Mouse (Mus musculus): ENCODE measurements around the gene Megf11. TPM values are rescaled to one million over a fixed set of nuclear protein-coding genes. Genes with fewer than 3 reads are reported as not detected.
"Not testable (repeated sequence)": the region's sequence is repeated elsewhere in the genome, so short reads cannot be mapped to it uniquely, and the experiment has no call there.

Gene Megf11
- total RNA-seq, 2 experiments from 2014 or later, result 14.1 to 18.5 TPM

DNA sequence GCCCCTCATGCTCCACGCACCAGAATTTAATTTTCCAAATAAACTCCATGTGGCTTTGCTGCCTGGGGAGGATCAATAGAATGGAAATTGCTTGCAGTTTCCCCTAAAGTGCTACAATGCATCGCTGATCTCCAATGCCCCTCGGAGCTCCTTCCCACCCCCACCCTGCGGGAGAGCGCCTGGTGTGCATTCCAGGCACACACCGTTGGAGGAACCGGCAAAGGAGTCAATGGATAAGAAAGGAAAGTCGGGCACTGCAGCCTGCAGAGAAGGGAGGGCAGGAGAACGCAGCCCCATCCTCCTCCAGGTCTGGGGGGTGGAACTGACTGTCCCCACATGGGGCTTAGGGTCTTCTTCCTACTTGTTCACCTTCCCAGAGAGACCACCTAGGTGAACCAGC is 70.5 kb downstream of the Megf11 start:
- no peak for TF ChIP-seq CTCF (conservative IDR thresholded peaks at IDR 0.05)

DNA sequence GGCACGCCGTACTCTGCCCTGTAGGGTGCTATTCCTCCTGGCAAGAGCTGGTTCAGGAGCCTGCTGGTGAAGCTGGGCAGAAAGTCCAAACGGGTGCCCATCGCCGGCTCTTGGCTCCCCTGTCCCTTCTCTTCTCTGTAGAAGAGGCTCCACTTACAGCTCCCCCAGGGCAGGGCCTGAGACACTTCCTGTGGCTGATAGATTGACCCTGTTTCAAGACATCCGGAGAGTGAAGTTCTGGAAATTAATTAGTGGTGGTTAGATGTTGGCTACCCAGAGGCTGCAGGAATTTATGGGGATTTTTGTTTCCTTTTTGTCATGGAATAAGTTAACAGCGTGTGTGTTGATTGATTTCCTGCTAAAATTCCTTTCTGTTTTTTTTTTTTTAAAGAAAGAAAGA is 72.2 kb downstream of the Megf11 start:
- Histone ChIP-seq H3K4me3 (no peak overlapping the region), H3K27ac (no peak overlapping the region)
- DNase-seq (ENCODE audit: low spot score in 2 of 2), result no peak
- TF ChIP-seq CTCF (conservative IDR thresholded peaks at IDR 0.05), result no peak

More for the DNA sequence above, 70.5 kb downstream of the Megf11 start:
- no peak overlapping the region for H3K4me3 ChIP-seq
- no peak for DNase-seq (ENCODE audit: low spot score in 2 of 2)
- no peak overlapping the region for H3K27ac ChIP-seq

DNA sequence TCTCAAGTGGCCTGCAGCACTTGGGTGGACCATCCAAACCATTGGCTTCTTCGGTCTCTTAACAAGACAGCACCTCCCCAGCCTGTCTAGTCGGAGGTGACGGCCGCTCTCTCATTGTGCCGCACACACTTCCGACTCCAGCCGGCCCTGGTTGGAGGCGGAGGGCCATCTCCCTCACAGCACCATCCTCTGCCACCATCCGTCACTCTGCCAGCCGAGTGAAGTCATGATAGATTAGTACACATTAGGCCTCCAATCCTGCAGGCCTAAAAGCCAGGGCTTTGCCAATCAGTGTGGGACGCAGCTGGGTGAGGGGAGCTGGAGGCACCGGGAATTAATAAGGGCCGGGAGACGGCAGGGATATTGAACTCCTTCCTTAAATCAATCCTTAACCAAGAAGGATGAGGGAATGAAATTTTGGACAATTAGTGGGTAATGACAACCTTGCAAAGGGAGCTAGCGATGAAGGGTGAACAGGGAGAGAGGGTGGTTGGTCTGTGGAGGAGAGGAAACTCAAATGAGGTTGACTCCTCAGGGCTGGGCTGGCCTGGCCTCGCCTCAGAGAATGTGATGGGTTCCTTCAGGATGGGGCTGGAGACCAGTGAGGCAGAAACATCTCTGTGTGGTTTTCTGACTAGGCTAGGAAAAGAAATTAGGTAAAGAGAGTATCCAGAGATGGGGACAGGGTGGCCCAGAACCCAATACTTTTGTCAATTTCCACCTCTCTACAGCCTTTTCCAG is 76.3 kb downstream of the Megf11 start:
- Histone ChIP-seq H3K27ac (no peak overlapping the region), H3K4me3 (no peak overlapping the region)
- TF ChIP-seq CTCF (conservative IDR thresholded peaks at IDR 0.05), result no peak
- no peak for DNase-seq (ENCODE audit: low spot score in 2 of 2)

DNA sequence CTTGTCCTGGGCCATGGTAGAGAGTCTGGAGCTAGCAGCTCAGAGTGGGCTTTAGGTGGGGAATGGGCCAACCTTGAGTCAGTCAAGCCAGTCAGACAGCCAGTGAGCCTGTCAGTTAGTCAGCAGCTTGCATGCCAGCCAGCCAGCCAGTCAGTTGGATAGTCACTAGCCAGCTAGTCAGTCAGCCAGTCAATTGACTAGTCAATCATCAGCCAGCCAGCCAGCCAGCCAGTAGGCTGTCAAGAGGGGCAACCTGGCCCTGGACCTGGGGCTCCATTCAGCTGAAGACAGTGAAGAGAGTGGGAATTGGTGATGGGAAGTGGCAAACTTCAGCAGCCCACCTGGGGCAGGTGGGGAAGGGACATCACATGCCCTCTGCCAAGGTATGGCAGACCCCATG is 77.4 kb downstream of the Megf11 start:
- H3K4me3 ChIP-seq, result no peak overlapping the region
- no peak for DNase-seq (ENCODE audit: low spot score in 2 of 2)
- TF ChIP-seq CTCF (conservative IDR thresholded peaks at IDR 0.05), result no peak
- H3K27ac ChIP-seq, result no peak overlapping the region

DNA sequence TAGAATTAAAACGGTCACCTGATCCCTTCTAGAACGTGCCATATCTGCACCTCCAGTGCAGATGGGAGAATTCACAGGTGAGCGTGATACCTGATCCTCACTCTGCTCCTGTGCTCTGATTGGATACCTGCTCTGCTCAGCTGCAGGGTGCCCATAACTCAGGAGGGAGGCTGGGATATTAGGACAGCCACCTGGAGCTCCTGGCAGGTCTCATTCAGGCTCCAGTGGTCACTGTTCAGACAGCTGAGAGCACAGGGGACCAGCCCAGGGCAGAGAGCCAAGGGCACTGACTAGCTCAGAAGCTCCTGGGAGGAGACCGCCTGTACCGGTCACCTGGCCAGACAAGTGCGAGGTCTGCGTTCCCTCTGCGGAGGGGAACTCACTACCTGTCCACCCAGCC is 80.7 kb downstream of the Megf11 start:
- TF ChIP-seq CTCF (conservative IDR thresholded peaks at IDR 0.05), result no peak
- no peak for DNase-seq (ENCODE audit: low spot score in 2 of 2)
- Histone ChIP-seq H3K4me3 (no peak overlapping the region), H3K27ac (no peak overlapping the region)

DNA sequence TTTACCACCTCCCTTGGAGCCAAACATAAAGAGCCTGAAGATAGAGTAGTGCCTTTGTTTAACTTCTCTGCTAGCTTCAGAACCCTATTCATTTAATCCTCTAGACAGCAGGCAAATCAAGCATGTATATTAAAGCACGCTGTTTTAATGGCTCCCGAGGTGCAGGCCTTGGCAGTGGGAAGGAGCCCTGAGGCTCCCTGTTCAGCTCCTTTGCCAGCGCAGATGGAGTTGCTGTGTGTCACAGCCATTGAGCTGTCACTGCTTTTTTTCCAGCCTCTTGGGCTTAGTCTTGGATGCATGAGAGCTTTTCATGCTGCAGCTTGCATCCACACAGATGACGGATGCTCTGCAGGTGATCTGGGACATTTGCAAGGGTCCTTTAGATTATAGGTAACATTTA is 81.1 kb downstream of the Megf11 start:
- no peak overlapping the region for H3K4me3 ChIP-seq
- DNase-seq (ENCODE audit: low spot score in 2 of 2), result no peak
- no peak overlapping the region for H3K27ac ChIP-seq
- no peak for TF ChIP-seq CTCF (conservative IDR thresholded peaks at IDR 0.05)

DNA sequence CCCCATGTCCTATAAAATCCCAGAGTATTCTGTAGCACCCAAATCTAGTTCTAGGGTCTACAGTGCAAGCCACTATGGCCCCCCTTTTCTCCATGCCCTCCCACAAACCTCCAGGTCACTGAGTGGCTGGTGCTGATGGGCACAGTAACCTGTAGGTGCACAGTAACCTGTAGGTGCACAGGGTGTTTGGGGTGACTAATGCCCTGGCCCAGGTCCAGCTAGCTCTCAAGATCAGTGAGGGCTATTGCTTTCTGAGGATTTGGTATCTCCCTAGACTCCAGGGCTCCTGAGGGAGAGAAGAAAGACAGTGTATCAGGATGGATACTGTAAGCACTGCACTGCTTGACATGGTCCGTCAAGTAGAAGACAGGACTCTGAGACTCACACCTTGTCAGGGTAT is 85.4 kb downstream of the Megf11 start:
- TF ChIP-seq CTCF (conservative IDR thresholded peaks at IDR 0.05), result no peak
- no peak for DNase-seq (ENCODE audit: low spot score in 2 of 2)
- Histone ChIP-seq H3K4me3 (no peak overlapping the region), H3K27ac (no peak overlapping the region)

DNA sequence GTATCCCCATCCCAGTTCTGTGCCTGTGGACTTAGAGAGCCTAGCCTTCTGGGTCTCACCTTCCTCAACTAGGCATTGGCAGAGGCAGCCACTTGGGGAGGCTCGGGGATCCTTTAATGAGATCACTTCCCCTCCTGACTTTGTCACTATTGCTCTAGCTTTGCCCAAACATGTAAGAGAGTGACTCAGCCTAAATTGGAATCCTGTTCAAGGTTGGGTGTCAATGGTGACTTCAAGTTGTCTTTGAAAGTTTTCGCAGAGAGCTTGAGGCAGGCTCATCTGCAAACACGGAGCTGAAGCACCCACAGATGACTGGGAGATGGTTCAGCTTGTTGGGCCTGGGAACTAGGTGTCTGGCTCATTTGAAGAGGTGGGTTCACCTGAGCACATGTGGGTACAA is 85.9 kb downstream of the Megf11 start:
- DNase-seq (ENCODE audit: low spot score in 2 of 2), result no peak
- no peak overlapping the region for H3K4me3 ChIP-seq
- no peak for TF ChIP-seq CTCF (conservative IDR thresholded peaks at IDR 0.05)
- no peak overlapping the region for H3K27ac ChIP-seq

DNA sequence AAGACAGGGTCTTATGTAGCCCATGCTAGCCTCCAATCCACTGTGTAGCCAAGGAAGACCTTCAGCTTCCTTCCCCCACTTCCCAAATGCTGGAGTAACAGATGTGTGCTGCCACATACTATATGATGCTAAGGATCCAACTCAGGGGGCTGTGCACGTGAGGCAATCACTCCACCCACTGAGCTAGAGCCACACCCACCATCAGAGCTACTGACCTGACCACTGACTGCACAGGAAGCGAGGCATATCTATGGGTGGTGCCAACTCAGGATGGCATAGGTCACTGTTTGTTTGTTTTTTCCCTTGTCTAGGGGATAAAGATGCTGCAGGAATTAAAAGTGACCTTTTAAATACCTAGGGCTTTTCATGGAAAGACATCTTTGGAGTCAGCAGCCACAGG is 86.7 kb downstream of the Megf11 start:
- H3K27ac ChIP-seq, result no peak overlapping the region
- no peak for DNase-seq (ENCODE audit: low spot score in 2 of 2)
- TF ChIP-seq CTCF (conservative IDR thresholded peaks at IDR 0.05), result no peak
- H3K4me3 ChIP-seq, result no peak overlapping the region

DNA sequence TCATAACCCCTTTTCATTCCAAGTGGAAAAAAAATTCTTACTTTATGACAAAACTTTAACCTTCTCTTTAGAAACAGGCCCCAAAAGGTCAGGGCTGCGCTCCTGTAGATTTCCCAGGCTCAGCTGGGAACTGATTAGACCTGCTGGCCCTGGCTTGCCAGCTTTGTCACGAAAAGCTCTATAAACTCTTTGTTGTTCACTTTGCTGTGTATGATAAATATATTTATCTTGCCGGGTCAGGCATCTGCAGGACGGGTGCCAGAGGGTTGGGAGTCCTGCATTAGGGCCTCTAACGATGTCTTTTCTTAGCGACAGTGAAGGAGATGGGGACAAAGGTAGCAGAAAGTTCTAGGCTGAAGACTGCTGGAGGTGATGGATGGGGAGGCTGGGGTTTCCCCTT is 87.3 kb downstream of the Megf11 start:
- H3K27ac ChIP-seq, result no peak overlapping the region
- no peak overlapping the region for H3K4me3 ChIP-seq
- TF ChIP-seq CTCF (conservative IDR thresholded peaks at IDR 0.05), result no peak
- no peak for DNase-seq (ENCODE audit: low spot score in 2 of 2)

DNA sequence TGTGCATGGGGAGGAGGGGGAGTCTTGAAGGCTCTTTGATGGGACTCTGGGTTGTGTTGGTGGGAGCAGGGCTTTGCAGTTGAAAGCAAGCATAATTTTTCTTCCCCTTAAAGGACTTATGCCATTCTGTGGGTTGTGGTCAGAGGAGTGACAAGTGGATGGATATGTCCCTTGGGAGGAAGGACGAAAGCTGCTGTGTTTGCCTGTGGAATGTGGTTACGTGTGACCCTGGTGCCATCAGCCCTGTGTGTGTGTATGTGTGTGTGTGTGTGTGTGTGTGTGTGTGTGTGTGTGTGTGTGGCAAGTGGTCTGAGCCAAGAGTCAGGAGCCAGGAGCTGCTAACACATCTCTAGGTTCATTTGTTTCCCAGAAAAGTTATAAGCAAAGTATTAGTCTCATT is 87.7 kb downstream of the Megf11 start:
- Histone ChIP-seq H3K4me3 (no peak overlapping the region), H3K27ac (no peak overlapping the region)
- TF ChIP-seq CTCF (conservative IDR thresholded peaks at IDR 0.05), result no peak
- DNase-seq (ENCODE audit: low spot score in 2 of 2), result no peak

DNA sequence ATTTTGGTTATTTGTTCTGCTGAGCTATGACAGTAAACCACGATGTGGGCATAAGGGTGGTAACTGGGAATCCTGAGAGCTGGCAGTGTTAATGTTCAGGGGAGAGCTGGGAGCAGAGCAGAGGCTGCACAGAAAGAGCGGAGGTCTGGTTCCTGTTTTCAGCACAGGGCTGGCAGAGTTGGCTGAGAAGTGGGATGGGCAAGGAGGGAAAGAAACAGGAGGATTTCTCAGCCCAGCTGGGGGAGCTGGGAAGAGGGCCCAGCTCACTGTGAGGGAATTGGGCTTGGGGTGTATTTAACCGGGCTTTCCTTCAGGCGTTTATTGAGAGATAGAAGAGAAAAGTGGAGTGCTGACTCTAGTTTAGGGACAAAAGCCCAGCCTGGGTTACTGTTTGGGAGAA is 88.3 kb downstream of the Megf11 start:
- Histone ChIP-seq H3K27ac (no peak overlapping the region), H3K4me3 (no peak overlapping the region)
- no peak for TF ChIP-seq CTCF (conservative IDR thresholded peaks at IDR 0.05)
- DNase-seq (ENCODE audit: low spot score in 2 of 2), result no peak

DNA sequence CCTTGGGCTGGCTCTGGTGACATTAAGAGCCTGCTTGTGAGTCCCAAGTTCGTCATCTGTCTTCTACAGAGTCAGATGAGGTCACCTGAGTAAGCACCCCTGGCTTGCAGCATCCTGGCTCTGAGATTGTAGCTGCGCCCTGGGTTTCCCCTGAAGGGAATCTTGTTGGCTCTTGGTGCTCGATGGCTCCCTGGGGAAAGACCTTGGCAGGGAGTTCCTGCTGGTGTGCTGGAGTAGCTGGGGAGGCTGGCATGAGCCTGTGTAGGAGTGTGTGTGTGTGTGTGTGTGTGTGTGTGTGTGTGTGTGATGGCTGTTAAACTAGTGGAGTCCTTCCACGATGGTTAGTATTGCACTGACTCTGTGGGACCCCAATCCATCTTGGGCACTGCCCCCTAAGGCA is 88.7 kb downstream of the Megf11 start:
- Histone ChIP-seq H3K27ac (no peak overlapping the region), H3K4me3 (no peak overlapping the region)
- TF ChIP-seq CTCF (conservative IDR thresholded peaks at IDR 0.05), result no peak
- DNase-seq (ENCODE audit: low spot score in 2 of 2), result no peak

DNA sequence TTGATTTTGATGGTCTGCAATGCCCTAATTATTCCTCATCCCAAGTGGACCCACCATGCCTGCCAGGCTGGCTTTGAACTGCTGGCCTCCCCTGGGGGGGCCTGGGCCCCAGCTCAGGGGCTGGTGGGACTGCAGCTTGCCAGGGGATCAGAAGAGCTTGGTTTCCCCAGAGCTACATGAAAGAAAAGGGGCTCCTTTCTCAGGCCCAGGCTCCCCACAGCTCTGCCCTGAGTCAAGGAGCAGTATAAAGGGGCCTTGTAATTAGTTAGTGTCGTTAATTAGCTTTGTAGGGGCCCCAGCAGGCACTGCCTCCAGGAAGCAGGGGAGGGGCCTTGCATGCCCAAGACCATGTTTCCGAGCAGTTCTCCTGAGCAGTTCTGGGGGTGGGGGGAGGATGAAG is 90.5 kb downstream of the Megf11 start:
- TF ChIP-seq CTCF (conservative IDR thresholded peaks at IDR 0.05), result no peak
- H3K4me3 ChIP-seq, result no peak overlapping the region
- no peak for DNase-seq (ENCODE audit: low spot score in 2 of 2)
- no peak overlapping the region for H3K27ac ChIP-seq

DNA sequence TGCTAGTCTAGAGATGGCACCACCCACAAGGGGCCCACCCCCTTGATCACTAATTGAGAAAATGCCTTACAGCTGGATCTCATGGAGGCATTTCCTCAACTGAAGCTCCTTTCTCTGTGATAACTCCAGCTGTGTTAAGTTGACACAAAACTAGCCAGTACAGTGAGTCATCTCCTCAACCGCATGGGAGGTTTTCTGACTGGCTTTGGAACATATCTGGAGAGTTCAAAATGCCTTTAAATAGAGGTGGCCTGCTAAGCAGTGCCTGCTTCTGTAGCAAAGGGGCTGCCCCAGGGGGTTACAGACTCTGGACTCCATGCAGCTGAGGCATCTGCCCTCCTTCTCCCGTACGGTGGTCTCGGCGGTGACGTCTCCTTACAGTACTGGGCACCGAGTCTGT is 92.0 kb downstream of the Megf11 start:
- not testable (repeated sequence) for H3K27ac ChIP-seq; DNase-seq (ENCODE audit: low spot score in 2 of 2)

More for the DNA sequence above, 92.0 kb downstream of the Megf11 start:
- H3K4me3 ChIP-seq, result not testable (repeated sequence)
